8 mouse cellular contexts compared by ENCODE assay signal in the genomic region with DNA sequence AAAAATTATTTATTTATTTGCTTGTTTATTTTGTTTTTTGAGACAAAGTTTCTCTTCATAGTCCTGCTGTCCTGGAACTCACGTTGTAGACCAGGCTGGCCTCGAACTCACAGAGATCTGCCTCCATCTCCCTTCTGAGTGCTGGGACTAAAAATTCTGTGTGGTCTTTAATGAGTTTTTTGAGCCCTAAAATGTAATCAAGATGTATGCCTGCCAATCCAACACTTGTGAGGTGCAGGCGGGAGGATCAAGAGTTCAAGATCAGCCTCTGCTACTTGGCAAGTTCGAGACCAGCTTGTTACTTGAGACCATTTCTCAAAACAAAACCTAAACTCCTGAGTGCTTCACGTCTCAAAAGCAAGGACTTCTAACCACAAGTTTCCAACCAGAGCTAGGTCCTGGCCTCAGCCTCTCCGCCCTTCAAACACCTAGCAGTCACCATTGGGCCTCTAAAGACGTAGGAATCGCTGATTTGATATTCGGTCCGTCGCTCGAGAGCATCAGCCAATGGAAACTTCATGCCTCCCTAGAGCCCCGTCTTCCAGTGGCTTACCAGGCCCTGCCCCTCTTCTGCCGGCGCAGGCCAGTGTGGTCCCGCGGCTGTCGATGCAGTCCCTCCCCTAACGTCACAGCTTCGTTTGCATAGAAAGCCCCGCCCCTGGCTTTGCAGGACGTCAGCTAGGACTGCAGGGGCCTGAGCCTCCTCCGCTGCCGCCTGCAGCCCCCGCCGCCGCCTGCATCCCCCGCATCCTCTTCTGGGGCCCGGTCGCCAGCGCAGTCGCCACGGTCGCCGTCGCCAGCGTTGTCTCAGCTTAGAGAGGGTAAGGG. TPM values are rescaled to one million over a fixed set of nuclear protein-coding genes. Genes with fewer than 3 reads are reported as not detected.
A peak's percentile ranks its signal among the peaks of the same experiment; 100 is the strongest.
DNase-seq lines count a peak whose midpoint lies in the region; ATAC-seq and TF ChIP-seq lines count a peak whose summit lies in the region.

A gene (plus strand): TSS at position 637 of the 828 bp plus-strand sequence.

- peak; percentile 37 to 81; a peak in 3 of 4 replicates for TF ChIP-seq POLR2A in MEL (IDR thresholded peaks at IDR 0.05; ENCODE audit: control insufficient read depth in 1 of 2, insufficient read depth in 1 of 2, low read depth in 1 of 2, low read length in 2 of 2, poor library complexity in 1 of 2)
- peak; percentile 72; the same call in 1 of the 2 replicates for TF ChIP-seq POLR2A in cerebellum, adult 2 months (IDR thresholded peaks at IDR 0.05; ENCODE audit: borderline replicate concordance, insufficient read depth, low read length)

- WGBS in cerebellum, adult 2 months: 8% methylated on average over 37 of the region's 37 CpGs
- WGBS in lung, embryonic 16.5 days: 7% methylated on average over 37 of the region's 37 CpGs

- no peaks in the 10 kb centered on the region; the same call in 1 of the 2 replicates for H3K79me2 ChIP-seq in MEL (ENCODE audit: control insufficient read depth, insufficient read depth, low read length, poor library complexity)

- peak; percentile 99 for DNase-seq in MEL (ENCODE audit: low read depth, low spot score)
- peak; percentile 95 to 99 for DNase-seq in cerebellum, adult 2 months
- DNase-seq in forelimb bud, embryonic 11.5 days (ENCODE audit: low read depth, low spot score): peak; percentile 98
- peak; percentile 97 for DNase-seq in layer of hippocampus, adult 9-10 months (ENCODE audit: low spot score)
- DNase-seq in ovary, postnatal 10 days (ENCODE audit: low spot score): peak; percentile 79
- DNase-seq in thymus, postnatal 10 days (ENCODE audit: low spot score in 2 of 2): peak; percentile 90 to 95

- no peaks in the 10 kb centered on the region for H3K27me3 ChIP-seq in MEL (ENCODE audit: control insufficient read depth in 1 of 2, insufficient read depth in 2 of 2, low read length in 2 of 2)
- H3K27me3 ChIP-seq in cerebellum, adult 2 months (ENCODE audit: control insufficient read depth, insufficient read depth, low read length): no peaks in the 10 kb centered on the region
- H3K27me3 ChIP-seq in lung, embryonic 16.5 days (ENCODE audit: control insufficient read depth, insufficient read depth, low read depth, low read length): no peaks in the 10 kb centered on the region

- H3K36me3 ChIP-seq in MEL (ENCODE audit: control insufficient read depth in 1 of 2, insufficient read depth in 2 of 2, low read length in 2 of 2): peaks cover 0 to 15% of the 10 kb centered on the region in 2 experiments; a peak in 2 of 4 replicates
- peaks cover 12% of the 10 kb centered on the region for H3K36me3 ChIP-seq in lung, embryonic 16.5 days (ENCODE audit: control insufficient read depth, insufficient read depth, low read length)

- peak within 1 kb of the TSS; percentile 94 for H3K4me2 ChIP-seq in lung, embryonic 16.5 days (ENCODE audit: low read depth, low read length)

- peak within 1 kb of the TSS; percentile 82 for H3K9ac ChIP-seq in MEL (ENCODE audit: control insufficient read depth, low read depth, low read length, poor library complexity, severe bottlenecking)
- H3K9ac ChIP-seq in lung, embryonic 16.5 days (ENCODE audit: low read length): peak within 1 kb of the TSS; percentile 83

- peak within 1 kb of the TSS; percentile 67 to 76 for H3K4me3 ChIP-seq in MEL (ENCODE audit: control insufficient read depth in 1 of 2, insufficient read depth in 1 of 2, low read depth in 2 of 2, low read length in 2 of 2)
- peak within 1 kb of the TSS; percentile 69 for H3K4me3 ChIP-seq in cerebellum, adult 2 months (replicated peaks; ENCODE audit: insufficient read depth, low read depth, low read length)
- peak within 1 kb of the TSS; percentile 72 for H3K4me3 ChIP-seq in lung, embryonic 16.5 days (ENCODE audit: low read length)

- no peaks in the 10 kb centered on the region for H3K9me3 ChIP-seq in MEL (replicated peaks; ENCODE audit: insufficient read depth, low read length)
- no peaks in the 10 kb centered on the region for H3K9me3 ChIP-seq in lung, embryonic 16.5 days (ENCODE audit: control insufficient read depth, low read length)

- 0 out of 6 replicates have a peak, but pooled peaks of 1 of the 3 experiments have one; percentile 1 for TF ChIP-seq CTCF in MEL (IDR thresholded peaks at IDR 0.05 in 2 of 3, conservative IDR thresholded peaks at IDR 0.05 in 1 of 3; ENCODE audit: control insufficient read depth in 1 of 3, insufficient read depth in 1 of 3, low read depth in 2 of 3, low read length in 3 of 3, poor library complexity in 1 of 3, severe bottlenecking in 1 of 3)
- no peak for TF ChIP-seq CTCF in cerebellum, adult 2 months (IDR thresholded peaks at IDR 0.05; ENCODE audit: borderline replicate concordance, insufficient read depth, low read depth, low read length)

- H3K27ac ChIP-seq in MEL (ENCODE audit: control insufficient read depth, low read depth, low read length): peak within 1 kb of the TSS; percentile 84
- peak within 1 kb of the TSS; percentile 91 for H3K27ac ChIP-seq in cerebellum, adult 2 months (ENCODE audit: insufficient read depth, low read length)
- H3K27ac ChIP-seq in lung, embryonic 16.5 days (ENCODE audit: low read length): peak within 1 kb of the TSS; percentile 90

- no peak for TF ChIP-seq RAD21 in MEL (IDR thresholded peaks at IDR 0.05; ENCODE audit: low read depth, low read length)

- ATAC-seq in hematopoietic stem cell, adult 5-6 weeks (replicated peaks in 1 of 2; ENCODE audit: insufficient read depth in 1 of 2, low FRiP score in 2 of 2, low TSS enrichment in 1 of 2, low read depth in 1 of 2, poor library complexity in 2 of 2, severe bottlenecking in 2 of 2): peak; percentile 97
- peak; percentile 97 for ATAC-seq in lung, embryonic 16.5 days (ENCODE audit: low read depth)

- H3K4me1 ChIP-seq in MEL (ENCODE audit: control insufficient read depth in 1 of 2, insufficient read depth in 2 of 2, low read length in 2 of 2): peaks cover 3 to 18% of the 10 kb centered on the region in 2 experiments; a peak in 3 of 4 replicates
- H3K4me1 ChIP-seq in cerebellum, adult 2 months (ENCODE audit: control insufficient read depth, insufficient read depth, low read length): peaks cover 29% of the 10 kb centered on the region
- H3K4me1 ChIP-seq in lung, embryonic 16.5 days (replicated peaks; ENCODE audit: control insufficient read depth, insufficient read depth, low read length): peaks cover 26% of the 10 kb centered on the region

- no peak for TF ChIP-seq EP300 in MEL (IDR thresholded peaks at IDR 0.05; ENCODE audit: low read depth in 1 of 2, low read length in 2 of 2)

TF ChIP-seq in MEL, 35 proteins besides CTCF, POLR2A, EP300 and RAD21:
- TF ChIP-seq BHLHE40 (IDR thresholded peaks at IDR 0.05; ENCODE audit: borderline replicate concordance, low read depth, low read length) (no peak), MXI1 (IDR thresholded peaks at IDR 0.05; ENCODE audit: low read depth, low read length) (peak; percentile 37), GATA1 (IDR thresholded peaks at IDR 0.05; ENCODE audit: low read depth, low read length) (0 out of 2 replicates have a peak, but pooled peaks have one; percentile 5), TCF12 (IDR thresholded peaks at IDR 0.05; ENCODE audit: low read depth, low read length) (peak; percentile 56), GABPA (IDR thresholded peaks at IDR 0.05; ENCODE audit: low read depth, low read length) (no peak), TBP (IDR thresholded peaks at IDR 0.05; ENCODE audit: low read depth, low read length) (peak; percentile 86), HCFC1 (IDR thresholded peaks at IDR 0.05; ENCODE audit: low read depth, low read length) (peak; percentile 82), RCOR1 (IDR thresholded peaks at IDR 0.05; ENCODE audit: low read depth, low read length) (peak; percentile 45; the same call in 1 of the 2 replicates), MAX (IDR thresholded peaks at IDR 0.05; ENCODE audit: low read length) (no peak), CHD2 (IDR thresholded peaks at IDR 0.05; ENCODE audit: low read length) (peak; percentile 89), NELFE (IDR thresholded peaks at IDR 0.05; ENCODE audit: low read depth, low read length) (peak; percentile 63), KAT2A (conservative IDR thresholded peaks at IDR 0.05; ENCODE audit: low read depth, low read length) (peak; percentile 60; the same call in 1 of the 2 replicates), E2F4 (IDR thresholded peaks at IDR 0.05; ENCODE audit: borderline replicate concordance, low read depth, low read length) (no peak), ZMIZ1 (IDR thresholded peaks at IDR 0.05; ENCODE audit: low read depth, low read length) (peak; percentile 69), UBTF (IDR thresholded peaks at IDR 0.05; ENCODE audit: borderline replicate concordance, insufficient read depth, low read depth, low read length) (no peak), MAFK (IDR thresholded peaks at IDR 0.05; ENCODE audit: borderline replicate concordance, low read depth, low read length) (no peak), NRF1 (IDR thresholded peaks at IDR 0.05; ENCODE audit: insufficient read depth, low read depth, low read length, poor library complexity, severe bottlenecking) (peak; percentile 70)

RNA-seq across cellular contexts. Expression of the gene that starts here (rescaled TPM):
- total RNA-seq in MEL (2012; rRNA removed): 1.8 TPM in 2 replicates
- polyA plus RNA-seq in MEL (2012; ENCODE audit: insufficient read depth in 1 of 2, insufficient read length in 2 of 2, low read depth in 1 of 2, low replicate concordance in 2 of 2, missing spikeins in 1 of 2): 1 to 10 TPM in 1 of 2 experiments, not detected in 1; 5.6 TPM
- polyA plus RNA-seq in cerebellum, adult 2 months (2012; rRNA removed): 1,156 and 1,176 TPM in 2 replicates
- total RNA-seq in hematopoietic stem cell, adult 5-6 weeks (2017): 2.6 and 3.6 TPM in 2 replicates
- 14.8 and 16.2 TPM in 2 replicates for polyA plus RNA-seq in lung, embryonic 16.5 days (2015; fragmentation: Nextera tagmentation; extraction: Ambion mirVana)

Comparison
In these comparisons a context has a peak if more than half of its experiments do, and no peak if none do; other contexts are left out.
1. Peak in every context shown above with its lines: DNase-seq, ATAC-seq, H3K4me3 ChIP-seq and H3K27ac ChIP-seq.
2. RNA of the gene that starts here (polyA plus RNA-seq): 1,156 to 1,176 TPM in cerebellum, adult 2 months; 14.8 to 16.2 TPM in lung, embryonic 16.5 days and 5.6 TPM in MEL; every median in the first group is over 10 times any median in the second.